Mouse (Mus musculus) hindbrain, postnatal 0 days (tissue): ENCODE results near the gene Cacna2d3. TPM values are rescaled to one million over a fixed set of nuclear protein-coding genes. Genes with fewer than 3 reads are reported as not detected.

Experiments used
- ATAC-seq: fragments of 200-750 bp; cut with Nextera tagmentation; 2 replicates; pipeline ENCODE4 v1.8.0; 2017; ENCODE audit warnings: mild to moderate bottlenecking, moderate TSS enrichment, moderate library complexity
- DNase-seq: peaks from one replicate; pipeline ENCODE4 v3.0.0-alpha.2; 2015; ENCODE audit warnings: low spot score
- H3K27ac ChIP-seq: fragments of 300-500 bp; sonication (generic); 2 replicates; pipeline ENCODE4 v1.5.1; 2014; ENCODE audit warnings: mild to moderate bottlenecking
- H3K27me3 ChIP-seq: fragments of 300-500 bp; sonication (generic); 2 replicates; pipeline ENCODE4 v1.6.1; 2014; ENCODE audit warnings: low read length, mixed read lengths; ENCODE audit not compliant: insufficient read depth
- H3K36me3 ChIP-seq: fragments of 300-500 bp; sonication (generic); 2 replicates; pipeline ENCODE4 v1.6.1; 2014; ENCODE audit warnings: low read length, mixed read lengths; ENCODE audit not compliant: insufficient read depth
- H3K4me1 ChIP-seq: fragments of 300-500 bp; sonication (generic); 2 replicates; pipeline ENCODE4 v1.6.1; 2014; ENCODE audit warnings: antibody characterized with exemption, low read length, mixed read lengths; ENCODE audit not compliant: insufficient read depth
- H3K4me2 ChIP-seq: fragments of 300-500 bp; sonication (generic); 2 replicates; pipeline ENCODE4 v1.6.1; 2014; ENCODE audit warnings: low read depth, mild to moderate bottlenecking, low read length, moderate library complexity, mixed read lengths
- H3K4me3 ChIP-seq: fragments of 300-500 bp; sonication (generic); 2 replicates; pipeline ENCODE4 v1.5.1; 2014; ENCODE audit warnings: low read length
- H3K9ac ChIP-seq: fragments of 300-500 bp; sonication (generic); replicated peaks from 2 replicates; pipeline ENCODE4 v1.6.1; 2014; ENCODE audit warnings: mild to moderate bottlenecking, low read length, moderate library complexity, mixed read lengths
- H3K9me3 ChIP-seq: fragments of 300-500 bp; sonication (generic); 2 replicates; pipeline ENCODE4 v1.6.1; 2016; ENCODE audit warnings: low read length, mixed read lengths
- CTCF ChIP-seq: IDR thresholded peaks from 2 replicates; pipeline ENCODE4 v1.5.1; 2016; ENCODE audit warnings: antibody characterized with exemption, control low read depth, low read depth
- WGBS: fragments of 180-500 bp; shearing (Covaris S2); extraction: QIAGEN DNeasy Blood & Tissue Kit; methylation state at CpG from one replicate; pipeline ENCODE4 v1.1.7; 2014; 5-methylcytosine and 5-hydroxymethylcytosine counted together
- polyA plus RNA-seq: library from polyadenylated mRNA; unstranded; fragments of >200 nt; fragmentation: Nextera tagmentation; extraction: Ambion mirVana; gene quantifications from 2 replicates; pipeline ENCODE4 v1.2.1, GENCODE M21; 2015
- total RNA-seq: library from RNA; depleted of rRNA; stranded (reverse); fragments of >200 nt; gene quantifications from 2 replicates; pipeline ENCODE4 v1.2.3, GENCODE M21; 2014

Cacna2d3 gene
- total and polyA plus RNA-seq, 2 experiments from 2014 or later, result 37.6 to 39.0 TPM

- 73% methylated on average over 5 of the region's 5 CpGs for WGBS
- no peak overlapping the region for H3K9ac ChIP-seq
- no peak for TF ChIP-seq CTCF
These were observed 760.3 kb downstream of the Cacna2d3 start for GRCm38 (mm10) chr14:28961379-28961778.

GRCm38 (mm10) chr14:28959042-28959441 is 762.6 kb downstream of the Cacna2d3 start:
- 24% methylated on average over 3 of the region's 3 CpGs for WGBS
- H3K27me3 ChIP-seq, result no peaks in the 10 kb centered on the region
- peak; percentile 22 for DNase-seq
- no peaks in the 10 kb centered on the region for H3K36me3 ChIP-seq
- no peak overlapping the region for H3K4me2 ChIP-seq
- peak overlapping the region; percentile 66; the same call in 1 of the 2 replicates for H3K27ac ChIP-seq
- ATAC-seq, result peak; percentile 46; the same call in 1 of the 2 replicates
- 0 out of 2 replicates have a peak, but pooled peaks cover 15% of the 10 kb centered on the region for H3K4me1 ChIP-seq
- H3K9me3 ChIP-seq, result no peaks in the 10 kb centered on the region
- no peak overlapping the region for H3K9ac ChIP-seq
- no peak overlapping the region for H3K4me3 ChIP-seq
- no peak for TF ChIP-seq CTCF

More at GRCm38 (mm10) chr14:28961379-28961778, 760.3 kb downstream of the Cacna2d3 start:
- no peaks in the 10 kb centered on the region for H3K36me3 ChIP-seq
- H3K4me2 ChIP-seq, result no peak overlapping the region
- ATAC-seq (no peak), DNase-seq (no peak)
- H3K9me3 ChIP-seq, result no peaks in the 10 kb centered on the region
- H3K27ac ChIP-seq, result no peak overlapping the region
- no peak overlapping the region for H3K4me3 ChIP-seq
- H3K27me3 ChIP-seq, result no peaks in the 10 kb centered on the region
- 0 out of 2 replicates have a peak, but pooled peaks cover 15% of the 10 kb centered on the region for H3K4me1 ChIP-seq

- H3K27ac ChIP-seq, result peak overlapping the region; percentile 66
- peak; percentile 93 for DNase-seq
- no peak overlapping the region for H3K4me2 ChIP-seq
- peak; percentile 56 for TF ChIP-seq CTCF
- H3K36me3 ChIP-seq, result no peaks in the 10 kb centered on the region
- no peaks in the 10 kb centered on the region for H3K9me3 ChIP-seq
- no peaks in the 10 kb centered on the region for H3K27me3 ChIP-seq
- no peak overlapping the region for H3K4me3 ChIP-seq
- H3K9ac ChIP-seq, result no peak overlapping the region
- ATAC-seq, result peak; percentile 94
- H3K4me1 ChIP-seq, result 0 out of 2 replicates have a peak, but pooled peaks cover 15% of the 10 kb centered on the region
- 7% methylated on average over 6 of the region's 6 CpGs for WGBS
These were observed 763.3 kb downstream of the Cacna2d3 start for GRCm38 (mm10) chr14:28958131-28959015.

GRCm38 (mm10) chr14:28955181-28955580 is 766.5 kb downstream of the Cacna2d3 start:
- WGBS, result 11% methylated on average over 3 of the region's 3 CpGs
- Histone ChIP-seq H3K27me3 (no peaks in the 10 kb centered on the region), H3K9ac (no peak overlapping the region), H3K4me3 (no peak overlapping the region), H3K9me3 (no peaks in the 10 kb centered on the region), H3K4me1 (0 out of 2 replicates have a peak, but pooled peaks cover 15% of the 10 kb centered on the region), H3K4me2 (no peak overlapping the region), H3K27ac (peak overlapping the region; percentile 20; the same call in 1 of the 2 replicates), H3K36me3 (no peaks in the 10 kb centered on the region)
- ATAC-seq, result no peak
- peak; percentile 7 for DNase-seq
- no peak for TF ChIP-seq CTCF

GRCm38 (mm10) chr14:28954588-28954987 is 767.1 kb downstream of the Cacna2d3 start:
- H3K9ac ChIP-seq, result no peak overlapping the region
- no peak for TF ChIP-seq CTCF
- no peak overlapping the region for H3K4me3 ChIP-seq
- H3K27ac ChIP-seq, result peak overlapping the region; percentile 20; the same call in 1 of the 2 replicates
- DNase-seq (peak; percentile 48), ATAC-seq (no peak)
- H3K36me3 ChIP-seq, result no peaks in the 10 kb centered on the region
- WGBS, result 37% methylated on average over 3 of the region's 3 CpGs
- H3K4me1 ChIP-seq, result 0 out of 2 replicates have a peak, but pooled peaks cover 15% of the 10 kb centered on the region
- no peaks in the 10 kb centered on the region for H3K9me3 ChIP-seq
- no peak overlapping the region for H3K4me2 ChIP-seq
- H3K27me3 ChIP-seq, result no peaks in the 10 kb centered on the region

GRCm38 (mm10) chr14:28954086-28954485 is 767.6 kb downstream of the Cacna2d3 start:
- no peaks in the 10 kb centered on the region for H3K27me3 ChIP-seq
- DNase-seq (no peak), ATAC-seq (no peak)
- H3K4me3 ChIP-seq, result no peak overlapping the region
- H3K4me2 ChIP-seq, result no peak overlapping the region
- whole genome bisulfite sequencing, result 48% methylated on average over 6 of the region's 6 CpGs
- H3K9ac ChIP-seq, result no peak overlapping the region
- H3K27ac ChIP-seq, result no peak overlapping the region
- 0 out of 2 replicates have a peak, but pooled peaks cover 13% of the 10 kb centered on the region for H3K4me1 ChIP-seq
- no peaks in the 10 kb centered on the region for H3K36me3 ChIP-seq
- H3K9me3 ChIP-seq, result no peaks in the 10 kb centered on the region
- TF ChIP-seq CTCF, result no peak
